9 mouse cellular contexts compared by ENCODE assay signal in genomic region chr13:73268702-73269101, GRCm38 (mm10). TPM values are rescaled to one million over a fixed set of nuclear protein-coding genes. Genes with fewer than 3 reads are reported as not detected.
DNase-seq lines count a peak whose midpoint lies in the region; ATAC-seq and TF ChIP-seq lines count a peak whose summit lies in the region.
"Had no signal": no experiment of that assay in that cellular context is flagged by ENCODE, and none has a peak within 500 bp of the region (broad histone marks: within the 10 kb centered on the region; RNA-seq: fewer than 3 reads in every experiment).

No protein-coding gene starts in this region.

- intact Hi-C loops in left cerebral cortex, adult 2 months (cut with DNase I), result loop anchor here (5.0 kb wide), 1 partner anchor 971 kb away; no protein-coding TSS in a partner anchor

- peak; percentile 49 for TF ChIP-seq CTCF in stomach, postnatal 0 days (IDR thresholded peaks at IDR 0.05; ENCODE audit: low read depth)
- no peak; the same call in 1 of the 2 replicates for TF ChIP-seq CTCF in left cerebral cortex, adult 2 months (IDR thresholded peaks at IDR 0.05)

- ATAC-seq in heart, embryonic 13.5 days (ENCODE audit: extremely low read depth, insufficient number of reproducible peaks, low FRiP score, low TSS enrichment), result no peak
- peak; percentile 86 for ATAC-seq in intestine, embryonic 15.5 days
- peak; percentile 58; the same call in 1 of the 2 replicates for ATAC-seq in stomach, postnatal 0 days (ENCODE audit: low FRiP score, low TSS enrichment)

- peaks cover 96% of the 10 kb centered on the region for H3K4me1 ChIP-seq in heart, embryonic 13.5 days
- peaks cover 27% of the 10 kb centered on the region for H3K4me1 ChIP-seq in intestine, embryonic 15.5 days (replicated peaks)
- H3K4me1 ChIP-seq in stomach, postnatal 0 days (replicated peaks; ENCODE audit: control insufficient read depth, insufficient read depth), result no peaks in the 10 kb centered on the region

- H3K36me3 ChIP-seq in heart, embryonic 13.5 days, result peaks cover 27% of the 10 kb centered on the region
- no peaks in the 10 kb centered on the region for H3K36me3 ChIP-seq in intestine, embryonic 15.5 days
- H3K36me3 ChIP-seq in stomach, postnatal 0 days (ENCODE audit: control insufficient read depth, insufficient read depth, low read length), result no peaks in the 10 kb centered on the region

- H3K9ac ChIP-seq in heart, embryonic 13.5 days, result peak overlapping the region; percentile 83
- no peak overlapping the region for H3K9ac ChIP-seq in intestine, embryonic 15.5 days
- no peak overlapping the region for H3K9ac ChIP-seq in stomach, postnatal 0 days (ENCODE audit: low read length)

- H3K27ac ChIP-seq in heart, embryonic 13.5 days (replicated peaks), result peak overlapping the region; percentile 77
- H3K27ac ChIP-seq in intestine, embryonic 15.5 days, result no peak overlapping the region
- no peak overlapping the region for H3K27ac ChIP-seq in stomach, postnatal 0 days (replicated peaks)
- H3K27ac ChIP-seq in left cerebral cortex, adult 2 months, result no peak overlapping the region

- H3K4me3 ChIP-seq in heart, embryonic 13.5 days, result peak overlapping the region; percentile 26
- H3K4me3 ChIP-seq in intestine, embryonic 15.5 days (replicated peaks), result peak overlapping the region; percentile 9; the same call in 1 of the 2 replicates
- no peak overlapping the region; the same call in 1 of the 2 replicates for H3K4me3 ChIP-seq in stomach, postnatal 0 days (ENCODE audit: low read depth, low read length)
- no peak overlapping the region for H3K4me3 ChIP-seq in left cerebral cortex, adult 2 months

- H3K27me3 ChIP-seq in heart, embryonic 13.5 days (replicated peaks), result peaks cover 99% of the 10 kb centered on the region
- peaks cover 95% of the 10 kb centered on the region for H3K27me3 ChIP-seq in intestine, embryonic 15.5 days (replicated peaks)
- H3K27me3 ChIP-seq in stomach, postnatal 0 days (ENCODE audit: control insufficient read depth, insufficient read depth, low read length), result peaks cover 28% of the 10 kb centered on the region

- 5% methylated on average over 20 of the region's 20 CpGs for WGBS in heart, embryonic 13.5 days
- under 1% methylated on average over 20 of the region's 20 CpGs for WGBS in intestine, embryonic 15.5 days
- 1% methylated on average over 20 of the region's 20 CpGs for WGBS in stomach, postnatal 0 days

- no peaks in the 10 kb centered on the region for H3K9me3 ChIP-seq in heart, embryonic 13.5 days
- H3K9me3 ChIP-seq in intestine, embryonic 15.5 days, result no peaks in the 10 kb centered on the region
- no peaks in the 10 kb centered on the region for H3K9me3 ChIP-seq in stomach, postnatal 0 days (ENCODE audit: control insufficient read depth, low read length)

- TF ChIP-seq EP300 in stomach, postnatal 0 days (optimal IDR thresholded peaks at IDR 0.05), result no peak

- peak overlapping the region; percentile 52 for H3K4me2 ChIP-seq in heart, embryonic 13.5 days
- peak overlapping the region; percentile 45 for H3K4me2 ChIP-seq in intestine, embryonic 15.5 days (replicated peaks)
- H3K4me2 ChIP-seq in stomach, postnatal 0 days (replicated peaks; ENCODE audit: low read depth), result no peak overlapping the region; the same call in 1 of the 2 replicates

- no peak for DNase-seq in heart, adult 9 months (ENCODE audit: low spot score in 2 of 2)
- peak; percentile 12 for DNase-seq in thymus, postnatal 14 days
- no peak for DNase-seq in thymus, postnatal 25 days
- DNase-seq in stomach, postnatal 0 days (ENCODE audit: low spot score), result peak; percentile 66
- no peak for DNase-seq in gastrocnemius, adult 8-10 months (ENCODE audit: low spot score in 2 of 2)
- DNase-seq in left cerebral cortex, adult 2 months (ENCODE audit: extremely low spot score in 1 of 2, low spot score in 2 of 2), result no peak
- DNase-seq: right cerebral cortex, postnatal 25 days had no signal

RNA-seq across cellular contexts. Expression of gene Irx4, which starts 8.4 kb away (rescaled TPM):
- 45.9 and 50.1 TPM in 2 replicates for polyA plus RNA-seq in heart, embryonic 13.5 days (2015; fragmentation: Nextera tagmentation; extraction: Ambion mirVana)
- 0.26 and 0.47 TPM in 2 replicates for polyA plus RNA-seq in intestine, embryonic 15.5 days (2015; fragmentation: Nextera tagmentation; extraction: Ambion mirVana)
- not detected in 2 replicates for polyA plus RNA-seq in stomach, postnatal 0 days (2015; fragmentation: Nextera tagmentation; extraction: Ambion mirVana)
- not detected for total RNA-seq in gastrocnemius, adult 8-10 months (2022)
- total RNA-seq in left cerebral cortex, adult 2 months (2021), result not detected

RNA-seq across cellular contexts. Expression of gene Mrpl36, which starts 59.6 kb away (rescaled TPM):
- 152 and 174 TPM in 2 replicates for polyA plus RNA-seq in heart, embryonic 13.5 days (2015; fragmentation: Nextera tagmentation; extraction: Ambion mirVana)
- polyA plus RNA-seq in intestine, embryonic 15.5 days (2015; fragmentation: Nextera tagmentation; extraction: Ambion mirVana), result 159 and 160 TPM in 2 replicates
- polyA plus RNA-seq in stomach, postnatal 0 days (2015; fragmentation: Nextera tagmentation; extraction: Ambion mirVana), result 124 and 133 TPM in 2 replicates
- 10 to 100 TPM; 42.2 to 48.7 (median 46.7) TPM for total RNA-seq in gastrocnemius, adult 8-10 months (2022)
- 10 to 100 TPM; 34.1 to 36.9 TPM for total RNA-seq in left cerebral cortex, adult 2 months (2021)

RNA-seq across cellular contexts. Expression of gene Ndufs6, which starts 59.6 kb away (rescaled TPM):
- 642 and 746 TPM in 2 replicates for polyA plus RNA-seq in heart, embryonic 13.5 days (2015; fragmentation: Nextera tagmentation; extraction: Ambion mirVana)
- polyA plus RNA-seq in intestine, embryonic 15.5 days (2015; fragmentation: Nextera tagmentation; extraction: Ambion mirVana), result 464 and 509 TPM in 2 replicates
- polyA plus RNA-seq in stomach, postnatal 0 days (2015; fragmentation: Nextera tagmentation; extraction: Ambion mirVana), result 392 and 421 TPM in 2 replicates
- 100 to 1,000 TPM; 435 to 476 (median 448) TPM for total RNA-seq in gastrocnemius, adult 8-10 months (2022)
- total RNA-seq in left cerebral cortex, adult 2 months (2021), result 100 to 1,000 TPM; 177 to 187 TPM

Comparison
In these comparisons a context has a peak if more than half of its experiments do, and no peak if none do; other contexts are left out.
1. DNase-seq: peak in thymus, postnatal 14 days (single experiment) and stomach, postnatal 0 days (single experiment); none in heart, adult 9 months (0 of 2), thymus, postnatal 25 days (single experiment), gastrocnemius, adult 8-10 months (0 of 2) and left cerebral cortex, adult 2 months (0 of 2).
2. H3K4me3 ChIP-seq: peak in heart, embryonic 13.5 days (single experiment) and intestine, embryonic 15.5 days (single experiment); none in stomach, postnatal 0 days (single experiment) and left cerebral cortex, adult 2 months (single experiment).
3. RNA of gene Irx4, which starts 8.4 kb away (polyA plus RNA-seq): 45.9 to 50.1 TPM in heart, embryonic 13.5 days; 0.26 to 0.47 TPM in intestine, embryonic 15.5 days and not detected in stomach, postnatal 0 days; every median in the first group is over 10 times any median in the second.